Mouse (Mus musculus): Measurements from ENCODE around the gene Gm20736. TPM values are rescaled to one million over a fixed set of nuclear protein-coding genes. Genes with fewer than 3 reads are reported as not detected.

Gene Gm20736
- total RNA-seq (2023) = not detected in 4 replicates

DNA sequence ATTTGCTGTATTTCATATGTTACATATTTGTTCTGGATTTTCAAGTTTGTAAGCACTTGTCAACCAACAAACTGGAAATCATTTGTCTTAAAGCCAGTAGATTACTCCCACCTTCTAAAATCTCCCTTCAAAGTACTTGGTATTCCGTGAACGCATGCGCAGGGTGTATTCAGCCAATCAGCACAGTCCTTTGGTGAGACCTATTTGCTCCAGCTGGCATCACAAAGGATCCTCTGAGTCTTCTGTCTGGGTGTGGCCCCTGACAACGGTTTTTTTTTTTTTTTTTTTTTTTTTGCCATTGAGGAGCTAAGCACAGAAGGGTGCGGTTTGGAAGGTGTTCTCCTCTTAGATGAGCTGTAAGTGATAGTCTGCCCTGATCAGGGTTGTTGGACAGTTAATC is at the start of gene Gm20736:
Gene Gm20736, plus strand, starts transcription at position 301 of the 400 bp plus-strand sequence.

Other genes with a start within 250 kb of the Gm20736 start
- gene Gm20924, start 170.2 kb upstream of the Gm20736 start, total RNA-seq (2023) = not detected in 4 replicates